Mouse (Mus musculus) left cerebral cortex, adult 2 months (tissue): ENCODE data around the gene Anln. TPM values are rescaled to one million over a fixed set of nuclear protein-coding genes. Genes with fewer than 3 reads are reported as not detected.
"Not testable (repeated sequence)": the region's sequence is repeated elsewhere in the genome, so short reads cannot be mapped to it uniquely, and the experiment has no call there.

ENCODE experiments used
- DNase-seq, 2 experiments: peaks; one replicate each; pipeline ENCODE4 v3.0.0; 2021 to 2022; ENCODE audit warnings: low spot score in 2 of 2, mixed read lengths in 1 of 2; ENCODE audit errors: extremely low spot score in 1 of 2
- H3K27ac ChIP-seq: fragments of 200-600 bp; 2 replicates; pipeline ENCODE4 v1.8.1; 2022
- H3K4me3 ChIP-seq: fragments of 200-600 bp; 2 replicates; pipeline ENCODE4 v1.8.1; 2022
- CTCF ChIP-seq: fragments of 200-600 bp; IDR thresholded peaks from 2 replicates; pipeline ENCODE4 v1.8.1; 2022; ENCODE audit warnings: antibody characterized with exemption, mild to moderate bottlenecking, moderate library complexity
- intact Hi-C: fragments of 180-260 bp; cut with DNase I; formaldehyde crosslinking; loops from one replicate; pipeline ENCODE4 v1.15.1; 2025
- total RNA-seq, 2 experiments: library from RNA; stranded (reverse); gene quantifications; 2 replicates each; pipeline ENCODE4 v1.2.3; 2021

Gene Anln
- total RNA-seq, 2 experiments from 2014 or later: 8.6 to 9.7 TPM

DNA sequence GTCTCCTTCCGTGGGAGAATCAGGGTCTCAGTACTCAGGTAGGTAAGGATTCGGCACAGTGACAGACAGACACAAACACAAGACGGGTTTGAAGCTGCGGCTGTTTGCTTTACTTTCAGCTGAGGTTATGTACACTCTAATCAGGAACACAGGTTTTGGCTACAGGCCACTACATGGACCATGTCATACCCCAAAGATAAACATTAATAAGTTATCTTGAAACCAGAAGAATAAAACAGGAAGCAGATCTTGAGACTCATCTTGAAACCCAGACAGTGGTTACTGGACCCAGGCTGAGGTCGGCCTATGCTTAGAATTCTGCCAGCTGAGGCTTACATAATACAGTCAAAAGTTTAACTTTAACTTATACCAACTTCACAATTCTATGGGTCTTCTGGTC, 75.8 kb downstream of the Anln start:
- no peak for DNase-seq
- H3K4me3 ChIP-seq: no peak overlapping the region
- intact Hi-C loops: no loop called here
- no peak for TF ChIP-seq CTCF
- H3K27ac ChIP-seq: no peak overlapping the region

DNA sequence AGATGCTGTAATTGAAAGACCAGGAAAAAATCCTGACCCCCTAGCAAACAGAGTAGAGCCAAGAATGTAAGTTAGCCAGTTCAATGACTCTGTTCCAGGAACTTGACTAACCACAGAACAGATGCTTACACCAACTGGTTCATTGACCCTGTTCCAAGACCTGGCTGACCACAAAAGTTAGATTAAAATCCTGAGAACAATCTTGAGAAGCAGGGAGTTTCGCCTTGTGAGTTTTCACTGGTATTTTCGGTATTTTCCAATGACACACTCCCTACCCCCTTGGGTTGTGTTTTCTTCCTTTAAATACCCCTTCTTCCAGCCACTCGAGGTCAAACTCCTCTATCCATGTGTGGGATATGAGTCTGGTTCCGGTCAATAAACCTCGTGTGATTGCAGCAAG, 79.3 kb downstream of the Anln start:
- Histone ChIP-seq H3K4me3 (no peak overlapping the region), H3K27ac (no peak overlapping the region)
- no peak for DNase-seq
- TF ChIP-seq CTCF: no peak
- intact Hi-C loops: no loop called here

DNA sequence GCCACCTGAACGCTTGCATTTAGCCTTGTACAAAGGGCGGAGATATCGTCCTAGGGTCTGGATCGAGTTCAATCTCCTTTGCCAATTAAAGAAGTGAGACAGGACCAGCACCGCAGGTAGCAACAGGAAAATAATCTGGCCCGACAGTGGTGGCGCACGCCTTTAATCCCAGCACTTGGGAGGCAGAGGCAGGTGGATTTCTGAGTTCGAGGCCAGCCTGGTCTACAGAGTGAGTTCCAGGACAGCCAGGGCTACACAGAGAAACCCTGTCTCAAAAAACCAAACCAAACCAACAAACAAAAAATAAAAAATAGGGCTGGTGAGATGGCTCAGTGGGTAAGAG, 81.1 kb downstream of the Anln start:
- intact Hi-C loops: loop anchor here (2.0 kb wide), 1 partner anchor 101 kb away; no protein-coding TSS in a partner anchor

DNA sequence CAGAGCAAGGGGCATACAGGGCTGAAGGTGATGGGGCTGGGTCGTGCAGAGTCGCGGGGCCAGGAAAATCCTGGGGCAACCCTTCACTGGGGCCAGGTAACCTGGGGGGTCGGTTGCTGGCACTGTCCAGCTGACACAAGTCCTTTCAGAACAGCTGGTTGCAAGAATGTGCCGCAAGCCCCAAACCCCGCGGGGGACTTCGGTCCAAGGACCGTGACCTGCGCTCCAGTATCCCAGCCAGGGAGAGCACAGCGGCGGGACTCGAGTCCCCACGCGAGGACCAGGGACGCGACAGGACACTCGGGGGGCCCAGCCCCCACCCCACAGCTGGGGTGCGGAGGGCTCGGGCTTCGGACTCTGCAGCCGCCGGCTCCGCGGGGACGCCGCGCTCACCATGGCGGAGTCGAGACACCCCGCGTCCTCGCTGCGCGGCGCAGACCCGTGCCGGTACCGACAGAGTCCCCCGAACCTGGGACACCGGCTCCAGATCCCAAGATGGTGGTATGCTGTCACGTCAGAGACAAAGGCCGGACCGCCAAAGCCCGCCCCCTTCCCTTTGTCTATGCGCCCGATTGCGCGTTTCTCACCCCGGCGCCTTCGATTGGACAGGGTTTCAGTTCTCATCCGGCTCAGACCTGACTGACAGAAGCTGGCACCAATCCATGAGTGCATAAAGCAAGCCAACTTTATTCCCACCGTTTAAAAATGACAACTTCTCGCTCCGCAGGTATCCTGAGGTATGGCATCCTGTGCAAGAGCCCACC, 81.7 kb downstream of the Anln start, which contains the start of gene Zfp810:
Gene Zfp810 (minus strand): TSS at position 493 of the 764 bp plus-strand sequence.
- Histone ChIP-seq H3K4me3 (peak within 1 kb of the TSS; percentile 87), H3K27ac (peak within 1 kb of the TSS; percentile 89)
- peak; percentile 90 to 93 for DNase-seq
- intact Hi-C loops: loop anchor here (2.0 kb wide), 1 partner anchor 101 kb away; no protein-coding TSS in a partner anchor
- TF ChIP-seq CTCF: no peak; the same call in 1 of the 2 replicates

More for the DNA sequence above, 81.1 kb downstream of the Anln start:
- peak overlapping the region; percentile 89 for H3K27ac ChIP-seq
- peak overlapping the region; percentile 87 for H3K4me3 ChIP-seq
- DNase-seq: not testable (repeated sequence)

DNA sequence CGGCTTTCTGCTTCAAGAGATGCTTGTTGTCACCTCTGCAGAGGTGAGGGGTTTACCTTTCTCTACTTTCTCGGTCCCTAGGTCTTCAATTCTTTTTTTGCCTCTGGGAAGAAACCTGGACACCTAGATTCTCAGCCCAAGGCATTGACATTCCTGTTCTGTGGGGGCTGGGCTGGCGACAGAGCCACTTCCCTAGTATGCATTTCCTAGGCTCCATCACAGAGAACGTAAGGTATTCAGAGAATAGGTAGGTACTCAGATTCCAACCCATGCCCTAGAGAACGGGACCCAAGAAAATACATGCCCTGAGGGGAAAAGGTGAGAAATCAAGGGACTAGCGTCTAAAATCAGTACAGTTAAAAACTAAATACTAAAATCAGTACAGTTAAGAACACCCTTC, 82.3 kb downstream of the Anln start:
- intact Hi-C loops: loop anchor here (2.0 kb wide), 1 partner anchor 102 kb away; no protein-coding TSS in a partner anchor
- no peak for TF ChIP-seq CTCF
- H3K4me3 ChIP-seq: peak overlapping the region; percentile 87
- peak overlapping the region; percentile 89 for H3K27ac ChIP-seq
- DNase-seq: no peak

DNA sequence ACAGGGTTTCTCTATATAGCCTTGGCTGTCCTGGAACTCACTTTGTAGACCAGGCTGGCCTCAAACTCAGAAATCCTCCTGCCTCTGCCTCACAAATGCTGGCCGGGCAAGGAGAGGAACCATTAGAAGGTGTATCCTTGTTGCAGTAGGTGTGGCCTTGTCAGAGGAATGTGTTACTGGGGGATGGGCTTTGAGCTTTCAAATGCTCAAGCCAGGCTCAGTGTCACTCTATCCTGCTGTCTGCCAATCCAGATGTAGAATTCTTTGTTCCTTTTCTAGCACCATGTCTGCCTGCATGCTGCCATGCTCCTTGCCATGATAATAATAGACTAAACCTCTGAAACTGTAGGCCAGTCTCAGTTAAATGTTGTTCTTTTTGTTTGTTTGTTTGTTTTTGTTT, 86.8 kb downstream of the Anln start:
- no peak overlapping the region for H3K4me3 ChIP-seq
- H3K27ac ChIP-seq: no peak overlapping the region
- no peak for DNase-seq
- intact Hi-C loops: no loop called here
- no peak for TF ChIP-seq CTCF

Other genes with a start within 250 kb of the Anln start
- gene Pigyl, start 232.3 kb downstream of the Anln start, total RNA-seq: 10 to 100 TPM; 40.1 to 43.4 TPM
- not detected for gene Zfp872, start 201.1 kb downstream of the Anln start, total RNA-seq
- 10 to 100 TPM; 21.4 to 21.8 TPM for gene Zfp809, start 163.5 kb downstream of the Anln start, total RNA-seq
- gene Zfp599, start 129.3 kb downstream of the Anln start, total RNA-seq: 1 to 10 TPM; 3.7 to 4.5 TPM
- 10 to 100 TPM; 12.6 to 16.4 TPM for gene Zfp810, start 81.5 kb downstream of the Anln start, total RNA-seq
- 10 to 100 TPM in 1 of 2 experiments, 1 to 10 TPM in 1; 7.0 to 10.0 TPM for gene 9530077C05Rik, start 22.3 kb upstream of the Anln start, total RNA-seq
- not detected for gene Gm17545, start 65.1 kb upstream of the Anln start, total RNA-seq
- gene Rp9, start 80.6 kb upstream of the Anln start, total RNA-seq: 10 to 100 TPM; 39.5 to 44.5 TPM
- 10 to 100 TPM; 27.7 to 29.5 TPM for gene Bbs9, start 86.5 kb upstream of the Anln start, total RNA-seq